Mouse (Mus musculus): ENCODE data around the gene Aqp3.

Aqp3 gene

DNA sequence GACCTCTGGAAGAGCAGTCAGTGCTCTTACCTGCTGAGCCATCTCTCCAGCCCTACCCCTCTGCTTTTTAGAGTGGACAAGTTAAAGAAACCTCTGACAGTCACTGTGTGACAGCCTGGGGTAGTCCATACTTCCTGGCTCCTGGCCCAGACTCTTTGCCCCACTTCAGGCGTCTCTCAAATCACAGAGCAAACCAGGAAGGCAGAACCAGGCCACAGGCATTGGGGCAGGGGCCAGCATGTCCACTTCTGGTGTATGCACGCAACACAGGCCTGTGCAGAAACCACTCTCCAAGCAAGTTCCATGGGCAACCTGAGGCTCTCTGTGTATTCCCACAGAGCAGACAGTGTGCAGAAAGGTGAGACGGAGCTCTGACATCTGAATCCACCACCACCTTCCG, 32.8 kb downstream of the Aqp3 start:
- DNase-seq (ENCODE audit: extremely low read depth, low read depth) = no peak

DNA sequence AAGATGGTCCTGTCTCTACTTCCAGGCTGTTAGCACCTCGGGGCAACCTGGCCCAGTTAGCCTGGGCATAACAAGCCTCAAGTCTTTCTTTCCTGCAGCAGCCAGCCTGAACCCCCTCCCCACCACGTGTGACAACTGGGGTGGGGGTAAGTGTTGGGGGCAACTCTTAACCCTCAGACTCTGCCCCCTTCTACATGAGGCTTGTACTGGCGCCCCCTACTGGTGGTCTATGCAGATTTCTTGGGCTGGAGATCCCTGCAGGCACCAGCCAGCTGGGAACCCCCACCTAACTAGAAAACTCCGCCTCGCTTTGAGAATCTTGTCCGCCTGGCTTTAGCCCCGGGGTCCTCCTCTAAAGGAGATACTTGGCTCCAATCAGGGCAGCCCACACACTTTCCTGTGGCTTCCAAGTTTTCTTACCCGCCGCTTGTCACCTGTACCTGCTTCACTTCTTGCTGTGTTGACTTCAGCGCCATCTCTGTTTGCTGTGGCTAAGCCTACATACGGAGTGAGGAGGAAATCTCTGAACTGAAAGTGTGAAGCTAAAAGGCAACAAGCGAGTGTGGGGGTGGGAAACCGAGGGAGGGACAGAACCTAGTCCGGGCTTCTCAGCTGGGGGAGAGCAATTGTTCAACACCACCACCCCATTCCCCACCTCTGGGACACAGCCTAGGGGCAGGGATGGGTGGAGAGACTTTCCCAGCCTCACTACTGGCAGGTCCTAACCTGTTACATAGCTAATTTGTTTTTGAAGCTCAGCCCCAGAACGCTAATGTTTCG, 33.9 kb downstream of the Aqp3 start:
- DNase-seq (ENCODE audit: extremely low read depth, low read depth) = no peak

DNA sequence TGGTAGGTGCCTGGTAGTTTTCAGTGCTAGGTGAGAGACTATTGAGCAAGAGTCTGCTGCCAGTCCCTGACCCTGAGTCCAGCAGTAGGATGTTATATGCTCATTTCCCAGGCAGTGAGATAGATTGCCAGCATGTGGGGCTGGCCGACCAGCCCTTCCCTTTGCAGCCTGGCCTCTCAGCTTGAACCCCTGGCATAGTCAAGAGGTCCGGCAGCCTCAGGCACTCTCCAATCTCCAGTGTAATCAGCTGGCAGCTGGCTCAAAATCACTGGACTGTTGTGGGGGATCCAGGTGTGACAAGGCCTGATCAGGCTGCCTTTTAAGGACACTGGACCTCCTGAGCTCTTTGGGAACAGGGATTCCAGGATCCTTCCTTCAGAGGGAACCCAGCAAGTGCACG, 34.6 kb downstream of the Aqp3 start:
- no peak for DNase-seq (ENCODE audit: extremely low read depth, low read depth)

- DNase-seq (ENCODE audit: extremely low read depth, low read depth) = no peak
Measured at GRCm38 (mm10) chr4:41057361-41057760, 40.6 kb downstream of the Aqp3 start.

DNA sequence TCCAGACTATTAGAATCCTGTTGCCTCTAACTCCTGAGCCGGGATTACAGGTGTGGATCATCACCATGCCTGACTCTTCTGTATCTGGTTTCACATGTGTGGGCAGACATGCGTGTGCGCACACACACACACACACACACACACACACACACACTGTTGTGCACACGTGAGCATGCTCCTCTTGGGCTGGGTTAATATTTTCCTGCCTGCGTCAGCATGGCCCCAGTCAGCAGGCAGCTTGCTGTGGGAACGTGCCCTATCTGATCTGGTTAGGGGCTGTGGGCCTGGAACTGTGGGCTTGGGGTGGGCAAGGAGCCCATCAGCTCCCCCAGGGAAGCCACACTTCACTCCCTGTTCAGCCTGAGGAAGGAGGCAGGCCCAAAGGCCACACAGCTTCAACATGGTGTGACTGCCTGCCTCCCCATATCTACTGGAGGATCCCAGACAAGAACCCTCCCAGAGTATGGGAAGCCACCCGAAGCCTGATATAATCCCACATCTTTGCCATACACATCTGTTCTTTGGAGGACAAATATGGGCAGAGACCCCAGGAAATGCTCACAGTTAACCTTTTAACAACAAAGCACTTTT, 41.1 kb downstream of the Aqp3 start:
- DNase-seq (ENCODE audit: extremely low read depth, low read depth) = no peak

DNA sequence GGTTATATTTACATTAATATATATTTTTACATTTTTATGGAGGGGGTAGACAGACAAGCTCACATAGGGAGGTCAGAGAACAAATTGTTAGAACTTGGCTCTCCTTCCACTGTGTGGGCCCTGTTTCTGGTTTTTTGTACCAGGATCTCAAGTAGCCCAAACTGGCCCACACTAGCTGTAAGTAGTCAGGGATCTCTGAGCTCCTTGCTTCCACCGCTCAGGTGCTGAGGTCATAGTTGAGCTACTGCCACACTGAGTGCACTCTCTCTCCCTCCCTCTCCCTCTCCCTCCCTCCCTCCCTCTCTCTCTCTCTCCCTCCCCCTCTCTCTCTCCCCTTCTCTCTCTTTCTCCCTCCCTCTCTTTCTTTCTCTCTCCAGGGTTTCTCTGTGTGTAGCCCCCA, 41.7 kb downstream of the Aqp3 start:
- DNase-seq (ENCODE audit: extremely low read depth, low read depth) = no peak

- peak; percentile 84 for DNase-seq (ENCODE audit: extremely low read depth, low read depth)
Measured at GRCm38 (mm10) chr4:41055111-41055510, 42.9 kb downstream of the Aqp3 start.

- DNase-seq (ENCODE audit: extremely low read depth, low read depth) = no peak
Measured at GRCm38 (mm10) chr4:41051781-41052180, 46.2 kb downstream of the Aqp3 start.

- DNase-seq (ENCODE audit: extremely low read depth, low read depth) = peak; percentile 53
Measured at GRCm38 (mm10) chr4:41050726-41051675, 47.0 kb downstream of the Aqp3 start.

DNA sequence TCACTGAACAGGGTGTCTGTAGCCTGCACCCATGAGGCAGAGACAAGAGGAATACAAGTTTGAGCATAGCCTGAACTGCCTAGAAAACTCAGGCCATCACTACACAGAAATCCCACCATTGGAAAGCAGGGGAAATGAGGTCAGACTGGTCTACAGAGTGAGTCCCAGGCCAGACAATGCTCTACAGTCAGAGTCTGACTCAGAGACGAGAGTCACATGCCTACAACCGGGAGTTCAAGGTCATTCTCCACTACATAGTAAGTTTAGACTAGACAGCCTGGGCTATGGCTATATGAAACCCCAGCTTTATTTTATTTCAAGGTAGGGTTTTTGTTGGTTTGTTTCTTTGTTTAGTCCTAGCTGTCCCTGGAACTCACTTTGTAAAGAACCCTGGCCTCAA, 49.1 kb downstream of the Aqp3 start:
- no peak for DNase-seq (ENCODE audit: extremely low read depth, low read depth)

DNA sequence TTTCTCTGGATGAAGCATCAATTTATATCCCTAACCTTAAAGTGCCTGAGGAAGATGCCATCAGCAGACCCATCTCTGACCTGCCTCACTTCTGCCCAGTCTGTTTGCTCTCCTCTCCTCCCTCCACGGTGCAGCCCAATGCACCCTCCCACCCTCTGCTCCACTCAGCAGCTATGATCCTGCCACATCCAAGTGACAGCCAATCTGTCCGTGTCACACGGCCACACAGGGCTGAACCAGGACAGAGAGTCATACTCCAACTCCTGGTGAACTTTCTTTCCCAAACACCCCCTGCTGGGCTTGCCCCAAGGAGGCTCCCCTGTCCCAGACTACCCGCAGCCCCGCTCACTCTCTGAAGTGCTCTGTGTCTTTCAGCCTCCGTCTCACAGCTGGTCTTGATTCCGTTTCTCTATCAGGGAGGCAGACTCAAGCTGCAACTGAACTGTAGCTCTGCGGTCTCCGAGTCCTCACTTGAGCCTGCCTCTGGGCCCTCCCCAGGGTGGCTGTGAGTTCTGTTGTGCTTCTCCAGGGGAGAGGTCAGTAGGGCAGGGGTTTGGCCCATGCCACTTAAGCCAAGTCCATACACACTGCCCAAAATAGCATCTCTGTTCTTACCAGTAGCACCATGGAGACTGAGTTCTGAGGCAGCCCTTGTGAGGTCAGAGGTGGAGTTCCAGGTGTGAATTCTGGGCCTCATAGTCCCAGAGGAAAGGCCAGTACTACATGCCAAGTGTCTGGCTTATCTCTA, 50.3 kb downstream of the Aqp3 start, which contains the start of gene Aqp7:
Gene Aqp7 (minus strand): TSS at position 616 of the 748 bp plus-strand sequence.
- no peak for DNase-seq (ENCODE audit: extremely low read depth, low read depth)

- no peak for DNase-seq (ENCODE audit: extremely low read depth, low read depth)
Measured at GRCm38 (mm10) chr4:41046254-41046795, 51.7 kb downstream of the Aqp3 start.

- no peak for DNase-seq (ENCODE audit: extremely low read depth, low read depth)
Measured at GRCm38 (mm10) chr4:41045288-41045687, 52.7 kb downstream of the Aqp3 start.

DNA sequence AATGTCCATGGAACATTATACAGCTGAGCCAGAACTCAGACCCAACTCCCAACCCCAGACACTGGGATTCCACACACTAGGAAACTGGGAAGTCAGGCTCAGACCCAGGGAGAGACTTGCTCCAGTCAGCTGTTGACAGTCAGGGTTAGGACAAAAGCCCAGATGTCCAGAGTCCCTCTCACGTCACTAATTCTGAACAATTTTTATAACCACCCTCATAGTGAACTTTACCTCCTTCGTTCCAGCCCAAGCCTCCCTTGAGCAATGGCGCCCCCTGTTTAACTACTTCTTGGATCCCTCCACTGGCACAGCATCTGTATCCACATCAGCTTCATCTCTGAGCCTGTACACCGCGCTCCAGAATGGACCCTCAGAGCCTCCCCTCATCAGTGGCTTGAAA, 54.0 kb downstream of the Aqp3 start:
- DNase-seq (ENCODE audit: extremely low read depth, low read depth) = no peak

DNA sequence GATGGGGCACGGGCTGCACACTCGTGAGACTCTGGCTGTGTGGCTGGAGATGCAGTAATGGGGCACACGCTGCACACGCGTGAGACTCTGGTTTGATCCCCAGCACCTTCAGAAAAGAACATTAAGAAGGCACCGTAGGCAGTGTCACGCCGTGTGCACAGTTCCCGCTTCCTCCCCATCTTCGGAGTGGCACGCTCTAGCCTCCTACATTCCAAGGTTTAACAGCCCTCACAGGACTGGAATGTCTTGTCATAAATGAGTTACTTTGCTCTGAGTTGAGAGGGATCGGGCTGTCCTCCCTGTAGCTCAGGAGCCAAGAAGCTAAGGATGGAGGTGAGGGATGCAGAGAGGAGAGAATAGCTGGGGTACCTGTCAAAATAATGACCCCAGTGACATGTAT, 55.1 kb downstream of the Aqp3 start:
- no peak for DNase-seq (ENCODE audit: extremely low read depth, low read depth)

All from MEL-GATA-1-ER (cell line).